Mouse (Mus musculus): ENCODE data around the gene Zic1.

DNA sequence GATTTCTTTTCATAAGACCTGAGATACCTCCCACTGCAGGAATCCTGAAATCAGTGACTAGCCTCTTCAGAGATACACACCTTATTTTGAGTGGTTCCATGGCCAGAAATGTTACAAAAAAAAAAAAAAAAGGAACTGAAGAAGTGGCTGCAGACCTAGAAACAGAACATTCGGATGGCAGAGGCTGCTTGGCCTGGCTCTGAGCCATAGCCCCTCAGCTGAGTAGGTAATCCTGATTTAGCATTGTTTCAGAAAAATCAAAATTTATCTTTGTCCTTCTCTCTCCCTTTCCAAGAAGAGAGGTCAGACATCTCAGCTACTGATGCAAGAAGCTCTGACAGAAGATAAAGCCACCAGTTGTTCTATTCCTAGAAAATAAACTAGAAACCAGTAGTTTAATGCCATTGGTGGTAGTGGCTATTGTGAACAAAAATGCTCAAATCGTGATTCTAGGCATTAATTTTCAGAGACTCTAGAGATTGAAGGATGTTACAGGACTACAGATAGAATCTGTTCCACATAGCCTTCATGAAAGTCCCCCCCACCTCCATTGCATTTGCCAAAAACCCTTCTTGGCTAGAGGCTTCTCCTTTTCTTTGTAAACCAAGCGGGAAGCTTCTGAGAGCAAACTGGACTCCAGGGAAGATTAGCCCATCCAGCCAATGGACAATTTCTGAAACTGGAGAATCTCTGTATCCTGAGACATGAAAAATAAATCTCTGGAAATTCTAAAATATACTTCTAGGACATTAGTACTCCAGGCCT, 8.4 kb upstream of the Zic1 start:
- TF ChIP-seq CTCF (IDR thresholded peaks at IDR 0.05; ENCODE audit: low read depth) (no peak), EP300 (IDR thresholded peaks at IDR 0.05; ENCODE audit: low read depth) (no peak)
